Mouse (Mus musculus) thymus, postnatal 14 days (tissue): ENCODE data around the gene Mapk1.

Experiments
- DNase-seq: peaks from one replicate; pipeline ENCODE4 v3.0.0; 2021

Gene Mapk1

DNA sequence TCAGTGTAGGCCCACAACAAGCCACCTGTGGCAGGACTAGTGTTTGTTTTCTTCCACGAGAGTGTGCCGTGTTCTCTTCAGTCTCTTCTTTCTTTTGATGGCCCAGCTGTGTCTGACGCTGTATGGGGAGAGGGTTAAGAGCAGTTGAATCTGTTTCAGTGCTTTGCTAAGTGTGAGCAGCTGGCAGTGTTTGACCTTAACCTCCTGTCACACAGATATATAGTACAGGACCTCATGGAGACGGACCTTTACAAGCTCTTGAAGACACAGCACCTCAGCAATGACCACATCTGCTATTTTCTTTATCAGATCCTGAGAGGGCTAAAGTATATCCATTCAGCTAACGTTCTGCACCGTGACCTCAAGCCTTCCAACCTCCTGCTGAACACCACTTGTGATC lies 34.9 kb downstream of the Mapk1 start:
- no peak for DNase-seq

DNA sequence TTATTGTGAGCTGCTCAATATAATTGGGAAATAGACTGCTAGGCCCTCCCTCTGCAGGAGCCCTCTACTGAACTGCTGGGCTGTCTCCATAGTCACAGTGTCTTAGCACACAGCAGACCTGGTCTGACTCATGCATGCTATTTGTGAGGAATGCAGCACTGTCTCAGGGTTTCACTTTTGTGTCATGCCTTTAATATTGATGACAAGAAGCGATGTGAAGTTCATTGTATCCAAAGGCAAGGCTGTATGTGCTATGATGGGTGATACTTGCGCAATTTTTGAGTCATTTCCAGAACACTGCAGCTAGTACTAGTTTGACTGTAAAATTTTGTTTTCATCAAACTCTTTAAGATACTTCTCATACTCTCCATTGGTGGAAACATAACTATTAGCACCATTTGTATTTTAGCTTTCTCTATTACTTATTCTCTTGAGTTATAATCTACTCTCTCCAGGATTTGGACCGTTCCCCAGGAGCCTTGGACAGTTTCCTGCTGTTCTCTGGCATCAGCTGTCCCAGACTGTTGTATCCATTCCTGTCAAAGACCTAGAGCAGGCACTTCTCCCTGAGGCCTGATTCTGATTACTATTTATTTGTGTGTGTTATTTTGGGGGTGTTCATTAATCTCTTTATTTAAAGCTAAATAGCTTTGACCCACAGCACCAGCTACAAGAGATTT lies 41.4 kb downstream of the Mapk1 start:
- DNase-seq: no peak

DNA sequence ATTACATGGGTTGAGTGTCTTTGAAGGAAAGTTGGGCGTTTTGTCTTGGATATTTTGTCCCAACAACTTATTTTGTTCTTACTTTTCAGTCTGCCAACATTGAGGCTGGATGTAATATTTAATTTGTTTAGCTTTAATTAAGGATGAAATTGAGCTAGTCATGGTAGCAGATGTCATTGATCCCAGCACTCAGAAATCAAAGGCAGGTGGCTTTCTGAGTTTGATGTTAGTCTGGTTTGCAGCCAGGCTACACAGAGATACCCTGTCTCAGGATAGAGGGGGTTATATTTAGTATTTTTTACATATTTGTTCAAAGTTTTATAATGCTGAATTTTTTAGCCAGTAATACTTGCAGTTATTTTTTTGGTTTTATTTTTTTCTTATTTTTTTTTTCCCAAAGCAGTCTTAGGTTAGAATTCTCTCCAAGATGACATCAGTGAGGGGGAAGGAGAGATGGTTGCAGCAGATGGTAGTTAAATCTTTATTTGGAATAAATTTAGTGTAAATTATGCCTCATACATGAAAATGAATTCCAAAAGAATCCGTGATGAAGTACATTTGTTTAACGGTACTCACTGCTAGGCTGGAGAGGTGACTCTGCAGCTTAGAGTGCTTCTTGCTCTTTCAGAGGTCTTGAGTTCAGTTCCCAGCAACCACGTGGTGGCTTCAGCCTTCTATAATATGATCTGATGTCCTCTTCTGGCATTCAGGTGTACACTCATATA lies 47.0 kb downstream of the Mapk1 start:
- no peak for DNase-seq

DNA sequence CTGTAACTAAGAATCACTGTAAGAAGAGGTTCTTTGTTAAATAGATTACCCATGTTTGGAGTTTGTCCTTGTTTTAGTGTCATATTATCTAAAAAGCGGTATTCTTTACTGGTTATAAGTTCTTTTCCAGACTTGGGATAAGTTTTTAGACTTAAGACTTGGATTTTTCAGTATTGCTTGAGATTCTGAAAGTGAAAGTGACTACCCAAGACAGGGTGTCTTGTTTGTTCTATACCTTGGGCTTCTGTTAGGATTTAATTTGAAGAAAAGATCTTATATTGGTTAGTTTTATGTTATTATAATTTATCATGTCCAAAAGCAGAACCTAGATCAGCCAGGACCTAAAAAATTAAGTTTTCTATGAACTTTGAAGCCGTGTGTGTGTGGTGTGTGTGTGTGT lies 50.6 kb downstream of the Mapk1 start:
- DNase-seq: no peak

DNA sequence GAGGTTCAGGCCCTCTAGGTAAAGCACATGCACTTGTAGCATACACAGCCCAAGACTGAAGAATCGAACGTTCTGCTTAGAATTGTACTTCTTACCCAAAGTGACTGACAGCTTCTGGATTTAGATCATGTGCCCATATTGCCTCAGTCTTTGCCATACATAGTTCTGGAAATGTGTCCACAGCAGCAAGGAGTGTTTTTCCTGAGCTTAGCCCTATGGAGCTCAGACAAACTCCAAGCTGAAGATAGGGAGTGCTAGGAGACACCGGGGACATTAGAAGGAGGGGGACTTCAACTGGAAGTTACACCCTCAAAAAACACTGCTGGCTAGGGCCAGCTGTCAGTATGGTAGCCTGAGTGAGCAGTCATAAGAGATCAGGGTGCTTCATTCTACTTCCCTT lies 57.5 kb downstream of the Mapk1 start:
- DNase-seq: no peak

DNA sequence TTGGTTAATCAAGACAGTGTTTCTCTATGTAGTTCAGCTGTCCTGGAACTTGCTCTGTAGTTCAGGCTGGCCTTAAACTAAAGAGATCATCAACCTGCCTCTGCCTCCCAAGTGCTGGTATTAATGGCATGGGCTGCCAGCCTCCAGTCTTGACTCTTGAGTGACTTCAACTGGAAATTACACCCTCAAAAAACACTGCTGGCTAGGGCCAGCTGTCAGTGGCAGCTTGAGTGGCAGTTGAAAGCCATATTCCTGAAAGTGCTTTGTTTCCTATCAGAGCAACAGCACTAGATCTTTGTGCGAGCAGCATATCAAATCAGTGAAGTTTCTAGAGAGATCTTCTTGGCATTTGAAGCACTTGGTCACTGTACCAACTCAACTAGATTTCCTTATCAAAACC lies 58.2 kb downstream of the Mapk1 start:
- no peak for DNase-seq

DNA sequence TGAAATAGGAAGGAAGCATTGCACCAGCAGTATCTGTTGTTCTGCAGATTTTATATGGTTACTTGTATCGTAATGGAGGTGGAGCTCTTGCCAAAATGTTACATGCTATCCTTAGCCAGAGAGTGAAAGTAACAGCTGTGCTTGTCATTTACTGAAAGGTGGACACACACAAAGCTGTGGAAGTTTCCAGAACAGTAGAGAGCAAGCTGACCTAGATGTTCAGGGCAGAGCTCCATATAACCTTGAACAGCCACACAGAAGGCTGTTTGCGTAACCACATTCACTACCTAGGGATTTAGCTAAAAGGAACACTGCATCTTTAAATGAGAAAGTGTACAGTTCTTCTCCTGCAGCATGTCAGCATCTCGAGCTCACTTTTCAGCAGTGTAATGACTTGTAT lies 61.1 kb downstream of the Mapk1 start:
- no peak for DNase-seq

DNA sequence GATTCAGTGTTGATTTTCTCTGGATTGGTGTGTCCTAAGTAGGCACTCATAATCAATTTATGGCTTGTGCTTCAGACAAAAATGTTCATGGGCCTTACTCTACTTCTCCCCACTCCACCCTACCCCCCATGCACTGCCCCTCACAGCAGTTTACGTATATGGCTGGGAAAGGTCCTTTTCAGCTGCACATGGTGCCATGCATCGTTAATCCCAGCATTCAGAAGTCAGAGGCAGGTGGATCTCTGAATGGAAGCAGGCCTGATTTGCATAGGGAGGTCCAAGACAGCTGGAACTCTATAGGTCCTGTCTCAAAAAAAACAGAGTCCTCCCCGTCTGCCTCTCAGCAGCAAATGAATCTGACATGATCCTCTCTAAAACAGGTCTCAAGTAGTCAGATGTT lies 62.1 kb downstream of the Mapk1 start:
- no peak for DNase-seq

DNA sequence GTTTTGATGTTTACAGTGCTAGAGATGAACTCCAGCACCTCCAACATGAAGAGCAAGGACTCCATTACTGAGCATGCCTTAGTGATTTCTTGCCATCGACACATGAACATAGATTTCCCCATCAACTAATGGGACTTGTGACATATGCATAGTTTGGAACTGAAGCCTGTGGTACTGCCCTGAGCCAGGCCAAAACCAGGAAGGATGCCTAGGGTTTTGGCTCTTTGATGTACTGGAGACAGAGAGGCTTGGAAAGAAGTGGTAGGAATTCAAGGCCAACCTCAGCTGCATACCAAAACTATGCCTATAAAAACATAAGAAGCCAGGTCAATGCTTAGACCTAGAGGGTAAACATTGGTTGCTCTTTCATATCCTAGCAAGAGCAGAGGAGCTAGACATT lies 66.7 kb downstream of the Mapk1 start:
- no peak for DNase-seq

DNA sequence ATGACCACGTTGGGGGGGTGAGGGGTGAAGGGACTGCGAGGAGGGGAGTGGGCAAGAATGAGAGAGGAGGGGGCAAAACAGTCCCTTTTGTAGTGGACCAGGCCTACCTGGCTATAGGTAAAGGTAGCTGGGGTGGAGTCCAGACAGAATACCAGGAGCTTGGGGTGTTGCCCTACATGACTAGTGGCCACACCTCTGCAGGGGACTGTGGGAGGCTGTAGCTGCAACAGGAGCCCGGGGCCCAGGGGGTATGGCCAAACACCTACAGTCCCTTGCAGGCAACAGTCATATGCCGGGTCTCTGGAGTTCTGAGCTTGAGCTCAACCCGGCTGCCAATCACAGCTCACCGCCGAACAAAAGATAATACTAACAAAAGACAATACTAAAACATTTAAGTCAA lies 68.9 kb downstream of the Mapk1 start:
- DNase-seq: no peak

DNA sequence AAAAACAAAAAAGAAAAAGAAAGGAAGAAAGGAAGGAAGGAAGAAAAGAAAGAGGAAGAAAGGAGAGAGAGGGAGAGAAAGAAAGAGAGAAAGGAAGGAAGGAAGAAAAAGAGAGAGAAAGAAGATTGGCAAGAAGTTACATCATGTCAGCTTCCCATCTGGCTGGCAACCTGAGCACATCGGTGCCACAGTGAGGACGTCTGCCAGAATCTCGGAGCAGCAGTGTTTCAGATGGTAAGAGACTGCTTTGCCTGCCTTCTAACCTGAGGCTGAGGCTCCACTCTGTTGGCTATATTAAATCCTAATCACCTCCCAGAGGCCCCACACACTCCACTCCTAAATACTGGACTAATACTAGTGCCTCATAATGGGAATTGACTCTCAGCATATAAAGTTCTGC lies 70.7 kb downstream of the Mapk1 start:
- no peak for DNase-seq

DNA sequence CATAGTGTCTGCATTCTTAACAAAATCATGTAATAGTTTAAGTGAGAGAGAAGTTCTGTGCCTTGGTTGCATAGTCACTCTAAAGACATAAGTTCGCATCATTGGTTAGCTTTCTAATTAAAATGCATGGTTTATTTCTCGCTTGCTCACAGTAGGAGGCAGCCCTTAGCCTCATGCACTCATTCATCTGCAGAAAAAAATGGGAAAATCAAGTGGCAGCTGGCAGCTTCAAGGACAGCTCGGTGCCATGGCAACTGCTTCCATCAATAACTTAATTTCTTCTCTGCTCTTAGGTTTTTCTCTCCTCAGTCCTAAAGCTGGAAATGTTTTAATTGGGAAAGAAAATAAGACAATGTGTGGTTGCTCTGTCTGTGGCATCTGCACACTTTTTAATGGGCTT lies 72.4 kb downstream of the Mapk1 start:
- no peak for DNase-seq

DNA sequence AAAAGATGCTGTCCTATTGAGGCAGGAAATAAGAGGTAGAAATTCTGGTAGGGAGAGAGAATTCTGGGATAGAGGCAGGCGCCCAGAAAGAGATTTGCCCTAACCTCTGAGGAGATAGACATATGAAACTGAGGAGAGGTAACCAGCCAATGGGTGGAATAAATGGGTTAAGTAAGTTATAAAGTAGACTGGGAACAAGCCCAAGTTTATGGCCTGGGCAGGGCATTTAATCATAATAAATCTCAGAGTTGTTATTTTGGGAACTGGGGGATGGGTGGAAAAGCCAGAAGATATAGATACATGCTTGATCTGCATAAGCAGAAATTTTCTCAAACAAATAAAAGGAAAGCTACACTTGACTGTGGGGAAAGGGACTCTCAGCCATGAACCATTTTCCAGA lies 79.2 kb downstream of the Mapk1 start:
- DNase-seq: no peak

DNA sequence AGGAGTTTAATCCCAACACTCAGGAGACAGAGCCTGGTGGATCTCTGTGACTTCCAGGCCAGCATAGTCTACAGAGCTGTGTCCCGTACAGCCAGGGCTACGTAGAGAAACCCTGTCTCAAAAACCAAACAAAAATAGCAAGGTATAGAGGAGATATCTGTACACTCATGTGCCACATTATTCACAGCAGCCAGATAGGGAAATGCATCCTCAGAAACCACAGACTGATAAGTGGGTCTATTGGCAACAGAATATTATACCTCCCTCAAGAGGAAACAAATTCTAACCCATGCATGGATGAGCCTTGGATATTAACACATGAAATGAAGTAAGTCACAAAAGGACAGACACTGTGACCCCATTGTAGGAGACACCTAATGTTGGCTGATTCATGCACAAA lies 84.4 kb downstream of the Mapk1 start:
- no peak for DNase-seq

DNA sequence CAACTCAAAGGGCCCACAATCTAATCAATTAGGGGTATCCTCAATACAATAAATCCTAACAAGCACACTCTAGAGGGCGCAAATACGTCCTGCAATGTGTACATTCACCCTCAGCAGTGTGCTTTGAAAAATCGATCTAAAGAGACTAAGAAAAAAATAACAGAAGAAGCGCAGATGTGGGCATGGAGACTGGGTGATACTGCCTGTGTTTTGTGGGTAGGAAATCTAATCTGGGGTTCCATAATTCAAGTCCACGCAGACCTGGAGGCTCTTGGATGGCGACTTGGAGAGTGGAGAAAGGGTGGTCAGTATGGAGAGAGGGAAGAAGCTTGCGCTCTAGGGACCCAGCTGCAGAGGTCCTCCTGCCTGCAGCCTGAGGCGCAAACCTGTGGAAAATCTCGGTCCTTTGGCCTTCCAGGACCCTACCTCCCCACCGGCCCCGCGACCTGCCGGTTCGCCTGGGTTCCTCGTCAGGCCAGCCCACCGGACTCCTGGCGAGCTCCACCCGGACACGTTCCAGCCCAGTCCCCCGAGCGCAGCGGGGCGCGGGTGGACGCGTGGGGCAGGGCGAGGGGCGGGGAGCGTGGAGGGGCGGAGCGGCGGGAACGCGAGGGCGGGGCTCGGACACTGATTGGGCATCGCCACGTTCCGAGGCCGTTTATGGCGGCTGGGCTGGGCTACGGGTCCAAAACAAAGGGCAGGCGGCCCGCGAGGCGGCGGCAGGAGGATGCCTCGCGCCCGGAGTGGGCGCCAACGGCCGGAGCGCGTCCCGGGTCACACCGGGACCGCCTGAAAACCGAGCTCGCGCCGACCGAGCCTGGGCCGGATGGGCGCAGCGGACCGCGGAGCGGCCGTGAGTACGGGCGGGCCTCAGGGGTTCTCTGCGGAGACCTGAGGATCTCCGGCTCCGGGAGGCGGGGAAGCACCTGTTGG lies 86.6 kb downstream of the Mapk1 start, which contains the start of gene Ypel1:
Gene Ypel1 (plus strand): TSS at position 186 of the 933 bp plus-strand sequence.
- peak; percentile 81 for DNase-seq

DNA sequence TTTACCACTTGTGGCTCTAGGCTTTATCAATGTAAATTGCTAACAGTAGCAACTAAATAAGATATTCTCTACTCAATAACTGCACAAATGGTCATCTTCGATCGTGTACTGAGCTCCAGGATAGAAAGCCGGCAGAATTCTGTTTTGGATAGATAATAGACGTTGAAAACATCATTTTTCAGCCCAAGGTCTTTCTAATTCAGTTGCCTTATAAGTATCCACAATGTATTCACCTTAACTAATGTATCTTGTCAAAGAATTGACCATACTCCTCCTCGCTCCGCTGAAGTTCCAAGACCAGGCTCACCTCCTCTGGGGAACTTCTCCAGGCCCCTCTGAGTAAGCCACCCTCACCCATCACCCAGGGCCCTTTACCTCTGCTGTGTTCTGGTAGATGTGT lies 87.5 kb downstream of the Mapk1 start:
- no peak for DNase-seq

DNA sequence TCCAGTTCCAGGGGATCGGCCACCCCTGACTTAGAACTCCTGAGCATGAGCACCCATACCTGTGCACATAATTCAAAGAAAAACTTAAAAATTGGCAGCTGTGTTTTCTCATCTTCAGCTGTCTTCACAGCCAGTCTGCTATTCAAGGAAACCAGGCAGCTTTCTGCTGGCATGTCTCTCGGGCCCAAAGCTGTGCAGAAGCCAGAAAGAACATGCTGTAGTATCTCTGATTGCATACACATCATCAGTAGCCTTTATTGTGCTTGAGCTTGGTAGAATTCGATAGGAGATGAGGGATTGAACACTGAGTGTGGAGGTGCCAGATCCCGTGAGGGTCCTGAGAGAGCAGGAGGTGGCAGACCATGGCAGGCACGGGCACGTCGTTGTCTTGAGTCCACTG lies 89.8 kb downstream of the Mapk1 start:
- DNase-seq: no peak

DNA sequence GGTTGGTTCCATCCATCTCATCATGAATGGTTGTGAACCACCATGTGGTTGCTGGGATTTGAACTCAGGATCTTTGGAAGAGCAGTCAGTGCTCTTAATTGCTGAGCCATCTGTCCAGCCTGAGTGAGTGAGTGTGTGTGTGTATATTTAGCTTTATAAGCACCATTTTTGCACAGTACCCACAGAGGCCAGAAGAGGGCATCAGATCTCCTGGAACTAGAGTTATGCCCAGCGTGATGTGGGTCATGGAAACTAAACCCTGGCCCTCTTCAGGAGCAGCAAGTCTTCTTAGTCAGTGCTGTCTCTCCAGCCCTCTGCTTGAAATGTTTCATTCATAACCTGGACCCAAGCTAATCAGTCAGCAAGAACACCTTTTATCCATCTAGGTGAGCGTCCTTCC lies 93.1 kb downstream of the Mapk1 start:
- no peak for DNase-seq

DNA sequence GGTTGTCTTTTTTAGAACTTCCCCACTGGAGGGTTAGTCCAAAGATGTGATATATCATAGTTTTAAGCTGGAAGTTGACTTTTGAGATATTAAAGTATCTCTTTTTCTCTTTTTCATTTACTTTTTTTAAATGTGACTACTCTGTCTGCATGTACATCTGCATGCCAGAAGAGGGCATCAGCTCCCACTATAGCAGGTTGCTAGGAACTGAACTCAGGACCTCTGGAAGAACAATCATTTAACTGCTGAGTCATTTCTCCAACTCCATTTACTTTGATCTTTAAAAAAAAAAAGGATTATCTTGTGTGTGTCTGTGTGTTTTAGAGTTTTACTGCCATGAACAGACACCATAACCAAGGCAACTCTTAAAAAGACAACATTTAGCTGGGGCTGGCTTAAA lies 93.7 kb downstream of the Mapk1 start:
- no peak for DNase-seq

DNA sequence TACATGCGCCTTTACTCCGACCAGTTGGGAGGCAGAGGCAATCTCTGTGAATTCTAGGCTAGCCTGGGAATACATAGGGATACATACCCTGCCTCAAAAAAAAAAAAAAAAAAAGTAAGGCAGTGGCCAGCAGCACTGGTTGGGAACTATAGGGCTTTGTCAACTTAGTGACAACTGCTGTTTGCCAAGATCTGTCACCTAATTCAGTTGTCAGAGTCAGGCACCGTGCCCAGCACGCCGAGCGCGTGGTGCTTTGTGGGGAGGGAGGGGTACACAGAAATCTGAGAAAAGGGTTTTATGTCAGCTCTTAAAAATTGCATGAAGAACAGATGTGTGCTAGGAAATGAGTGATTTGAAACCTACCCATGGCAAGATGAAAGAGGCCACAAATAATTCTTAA lies 94.9 kb downstream of the Mapk1 start:
- no peak for DNase-seq

DNA sequence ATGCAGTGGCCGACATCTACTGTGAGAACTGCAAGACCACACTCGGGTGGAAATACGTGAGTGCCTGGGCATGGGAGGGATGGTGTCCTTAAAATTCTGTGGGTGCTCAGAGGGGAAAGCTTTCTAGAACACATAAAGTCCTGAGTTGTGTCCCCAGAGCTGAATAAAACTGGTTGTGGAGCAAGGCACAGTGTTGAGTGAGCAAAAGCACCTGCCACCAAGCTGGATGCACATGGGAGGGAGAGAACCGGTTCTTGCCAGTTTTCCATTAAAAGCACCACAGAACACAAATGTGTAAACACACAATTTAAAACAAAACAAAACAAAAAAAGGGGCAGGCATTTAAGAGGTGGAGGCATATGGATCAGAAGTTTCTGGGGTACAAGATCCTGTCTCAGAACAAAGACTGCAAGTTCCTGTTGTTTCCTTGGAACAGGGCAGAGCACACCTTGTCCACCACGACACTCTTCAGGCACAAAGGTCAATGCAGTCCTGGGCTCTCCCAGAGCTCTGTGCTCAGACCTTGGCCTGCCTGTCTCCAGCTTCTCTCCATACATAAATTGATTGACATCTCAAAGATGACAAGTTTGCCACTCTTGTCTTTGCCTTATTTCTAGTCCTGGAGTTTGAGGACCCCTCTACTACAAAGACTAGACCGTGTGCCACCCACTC lies 99.1 kb downstream of the Mapk1 start:
- DNase-seq: no peak

DNA sequence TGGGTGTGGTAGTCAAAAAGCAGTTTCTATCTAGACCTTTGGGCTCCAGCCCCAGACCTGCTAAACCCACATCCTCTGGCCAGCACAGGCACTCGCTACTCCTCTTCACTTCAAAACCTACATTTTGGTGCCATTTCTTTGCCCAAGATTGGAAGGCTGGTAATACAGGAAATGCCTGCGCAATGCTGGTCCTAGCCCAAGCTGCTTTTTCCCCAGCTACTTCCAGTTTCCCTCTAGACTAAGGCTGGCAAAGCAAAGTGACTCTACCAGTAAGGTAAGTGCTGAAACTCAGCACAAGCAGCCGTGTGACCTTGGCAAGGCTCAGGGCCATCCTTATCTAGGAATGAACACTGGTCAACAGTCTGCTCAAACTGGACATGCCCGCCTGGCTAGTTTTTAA lies 102.5 kb downstream of the Mapk1 start:
- no peak for DNase-seq

DNA sequence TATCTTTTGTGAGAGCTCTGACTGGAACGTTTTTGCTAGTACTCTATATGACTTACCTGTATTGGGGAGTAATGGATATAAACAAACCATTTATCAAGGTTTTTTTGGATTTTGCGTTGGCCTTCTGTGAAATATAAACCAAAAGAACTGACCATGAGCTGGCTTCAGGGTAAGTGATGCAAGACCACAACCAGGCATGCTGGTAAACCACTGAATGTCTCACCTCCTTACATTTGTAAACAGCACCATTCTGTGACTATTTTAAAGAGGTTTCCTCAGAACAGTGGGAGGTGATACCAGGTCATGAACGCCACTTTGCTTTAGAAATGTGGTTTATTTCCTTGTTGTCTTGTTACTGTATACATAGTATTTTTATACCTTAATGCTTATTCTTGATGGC lies 103.1 kb downstream of the Mapk1 start:
- no peak for DNase-seq
